Mouse (Mus musculus) small intestine, adult 10 weeks (tissue): Measurements from ENCODE around the gene Zfp691. TPM values are rescaled to one million over a fixed set of nuclear protein-coding genes. Genes with fewer than 3 reads are reported as not detected.

ENCODE experiments used
- polyA plus RNA-seq: library from polyadenylated mRNA; stranded (reverse); fragments of 350-450 nt; fragmentation: Illumina TruSeq; extraction: RNeasy Lipid Tissue Mini Kit (QIAGEN cat#74804); gene quantifications from one replicate; pipeline ENCODE4 v1.2.3, GENCODE M21; 2014; ENCODE audit warnings: low replicate concordance

The Zfp691 gene
- polyA plus RNA-seq = not detected

DNA sequence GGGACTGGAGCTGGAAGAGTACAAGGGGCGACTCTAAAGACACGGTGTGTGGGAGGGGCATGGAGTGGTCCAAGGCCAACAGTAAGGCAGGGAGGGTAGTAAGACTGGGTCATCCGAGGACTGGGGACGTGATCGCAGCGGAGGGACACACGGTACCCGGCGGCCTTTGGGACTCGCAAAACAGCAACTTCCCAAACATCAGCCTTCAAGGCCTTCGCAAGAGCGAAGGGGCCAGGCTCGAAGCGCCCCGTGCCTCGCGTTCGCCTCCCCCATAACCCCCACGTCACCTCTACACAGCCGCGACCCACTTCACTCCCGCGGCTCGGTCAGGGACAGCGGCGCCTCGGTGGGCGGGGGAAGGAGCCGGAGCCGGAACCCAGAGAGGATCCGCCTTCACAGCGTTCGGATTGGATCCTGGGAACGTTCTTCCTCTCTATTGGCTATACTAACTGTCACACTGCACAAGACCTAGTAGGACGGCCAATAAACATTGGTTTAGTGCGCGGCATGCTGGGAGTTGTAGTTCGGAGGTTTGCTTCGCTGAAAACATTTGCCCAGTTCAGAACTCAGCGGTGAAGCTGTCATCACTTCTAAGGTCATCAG lies at the start of gene Zfp691:
Gene Zfp691, minus strand, starts transcription at position 345 of the 603 bp plus-strand sequence.

DNA sequence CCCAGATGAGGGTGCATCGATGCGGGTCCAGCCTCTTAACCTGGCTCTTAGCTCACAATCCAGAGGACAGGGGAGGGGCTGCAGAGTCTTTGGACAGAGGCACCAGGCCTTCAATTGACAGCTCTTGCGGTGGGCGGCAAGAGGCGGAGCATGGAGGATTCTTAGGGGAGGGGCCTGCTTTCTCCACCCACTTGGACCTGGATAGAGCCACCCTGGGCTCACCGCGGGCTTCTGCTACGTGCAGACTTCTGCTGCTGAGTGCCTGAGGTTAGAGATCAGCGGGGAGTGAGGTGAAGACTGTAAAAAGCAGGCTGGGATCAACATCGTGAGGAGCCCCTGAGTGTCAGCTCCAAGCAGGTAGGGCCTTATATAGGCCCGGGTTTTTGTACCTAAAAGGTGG lies 44.2 kb upstream of the Zfp691 start, which contains the start of gene Tmem269:
Gene Tmem269, minus strand, starts transcription at position 49 of the 400 bp plus-strand sequence.

DNA sequence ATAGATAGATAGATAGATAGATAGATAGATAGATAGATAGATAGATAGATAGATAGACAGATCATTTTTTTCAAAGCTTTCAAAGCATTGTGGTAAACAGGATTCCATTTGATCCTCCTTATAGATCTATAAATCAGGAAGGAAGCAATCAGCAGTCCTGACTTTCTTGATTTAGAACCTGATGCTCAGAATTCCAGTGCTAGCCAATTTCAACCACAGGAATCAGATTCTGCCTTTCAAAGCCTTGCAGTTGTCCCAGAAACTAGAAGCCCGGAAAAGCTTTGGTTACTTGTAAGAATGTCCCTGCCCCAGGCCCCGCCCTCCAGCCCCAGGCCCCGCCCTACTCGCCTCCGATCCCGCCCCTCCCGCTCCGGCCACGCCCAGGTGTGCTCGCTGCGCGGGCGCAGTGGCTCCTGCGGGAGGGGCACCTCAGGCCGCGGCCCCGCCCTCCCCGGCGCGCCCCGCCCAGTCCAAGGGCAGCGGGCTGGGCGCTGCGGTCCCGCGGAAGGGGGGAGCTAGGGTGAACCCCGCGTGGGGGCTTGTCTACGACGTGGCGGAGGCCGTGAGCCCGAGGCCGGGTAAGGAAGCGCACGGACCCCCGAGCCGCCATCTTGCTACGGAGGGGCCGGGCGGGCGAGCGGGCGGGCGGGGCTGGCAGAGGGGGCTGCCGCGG lies 21.1 kb upstream of the Zfp691 start, which contains the start of gene Svbp:
Gene Svbp, plus strand, starts transcription at position 398 of the 673 bp plus-strand sequence.

DNA sequence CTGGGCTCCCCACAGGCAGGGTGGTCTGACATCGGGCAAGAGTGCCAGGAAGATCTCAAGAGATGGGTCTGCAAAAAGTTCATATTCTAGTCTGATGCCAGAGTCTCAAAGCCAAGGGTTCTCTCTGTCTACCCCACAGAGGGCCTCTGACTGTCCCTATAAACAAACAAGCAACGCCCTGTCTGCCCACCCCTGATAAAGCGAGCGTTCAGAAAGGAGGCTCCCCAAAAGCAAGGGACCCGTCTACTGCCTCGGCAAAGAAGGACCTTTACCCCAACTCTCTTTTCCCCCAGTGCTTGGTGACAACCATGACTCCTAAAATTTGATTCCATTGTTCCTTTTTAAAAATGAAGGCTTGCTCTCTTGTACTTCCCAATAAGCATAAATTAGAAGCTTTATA lies 15.9 kb upstream of the Zfp691 start, which contains the start of gene Ermap:
Gene Ermap, minus strand, starts transcription at position 148 of the 400 bp plus-strand sequence.

Other genes with a start within 250 kb of the Zfp691 start
- not detected for gene Olfr1328, start 235.6 kb downstream of the Zfp691 start, polyA plus RNA-seq
- gene Lao1, start 212.6 kb downstream of the Zfp691 start, polyA plus RNA-seq = not detected
- gene Slc2a1, start 65.5 kb downstream of the Zfp691 start, polyA plus RNA-seq = 1.3 TPM
- gene Ermap, start 15.8 kb upstream of the Zfp691 start, polyA plus RNA-seq = 0.74 TPM
- gene Svbp, start 21.1 kb upstream of the Zfp691 start, polyA plus RNA-seq = 4.6 TPM
- gene Tmem269, start 44.0 kb upstream of the Zfp691 start, polyA plus RNA-seq = 0.52 TPM
- gene AU022252, start 58.5 kb upstream of the Zfp691 start, polyA plus RNA-seq = 2.0 TPM
- gene P3h1, start 58.7 kb upstream of the Zfp691 start, polyA plus RNA-seq = 1.2 TPM
- not detected for gene Cldn19, start 81.2 kb upstream of the Zfp691 start, polyA plus RNA-seq
- 684 TPM for gene Ybx1, start 120.4 kb upstream of the Zfp691 start, polyA plus RNA-seq
- 28.3 TPM for gene Ppih, start 146.4 kb upstream of the Zfp691 start, polyA plus RNA-seq
- gene Ccdc30, start 241.3 kb upstream of the Zfp691 start, polyA plus RNA-seq = 0.45 TPM
- 38.4 TPM for gene Ppcs, start 248.2 kb upstream of the Zfp691 start, polyA plus RNA-seq
- not detected for gene Zmynd12, start 248.6 kb upstream of the Zfp691 start, polyA plus RNA-seq